Mouse (Mus musculus): Measurements from ENCODE around the gene Pfkfb1.

Pfkfb1 gene

GRCm38 (mm10) chrX:150588023-150588764 is at the start of gene Pfkfb1:
Pfkfb1 (plus strand) TSS chrX:150588229.
- DNase-seq (ENCODE audit: low spot score) = peak; percentile 65

GRCm38 (mm10) chrX:150540111-150540510 is 47.9 kb upstream of the Pfkfb1 start:
- no peak for DNase-seq (ENCODE audit: low spot score)

- no peak for DNase-seq (ENCODE audit: low spot score)
Measured at GRCm38 (mm10) chrX:150541684-150542083, 46.3 kb upstream of the Pfkfb1 start.

- no peak for DNase-seq (ENCODE audit: low spot score)
Measured at GRCm38 (mm10) chrX:150547239-150547638, 40.8 kb upstream of the Pfkfb1 start, which contains the start of gene Alas2. Alas2 (plus strand) TSS chrX:150547375.

GRCm38 (mm10) chrX:150549639-150550038 is 38.4 kb upstream of the Pfkfb1 start:
- peak; percentile 88 for DNase-seq (ENCODE audit: low spot score)

GRCm38 (mm10) chrX:150551986-150552385 is 36.0 kb upstream of the Pfkfb1 start:
- DNase-seq (ENCODE audit: low spot score) = no peak

GRCm38 (mm10) chrX:150554032-150554431 is 34.0 kb upstream of the Pfkfb1 start:
- DNase-seq (ENCODE audit: low spot score) = no peak

- DNase-seq (ENCODE audit: low spot score) = peak; percentile 77
Measured at GRCm38 (mm10) chrX:150564644-150565357, 23.2 kb upstream of the Pfkfb1 start.

- DNase-seq (ENCODE audit: low spot score) = no peak
Measured at GRCm38 (mm10) chrX:150581921-150582320, 6.1 kb upstream of the Pfkfb1 start.

- DNase-seq (ENCODE audit: low spot score) = no peak
Measured at GRCm38 (mm10) chrX:150585116-150585515, 2.9 kb upstream of the Pfkfb1 start.

GRCm38 (mm10) chrX:150589696-150590095 is 1.7 kb downstream of the Pfkfb1 start, which contains the start of gene Apex2:
Apex2 (minus strand) TSS chrX:150589868.
- no peak for DNase-seq (ENCODE audit: low spot score)

- DNase-seq (ENCODE audit: low spot score) = no peak
Measured at GRCm38 (mm10) chrX:150593266-150594035, 5.4 kb downstream of the Pfkfb1 start.

- no peak for DNase-seq (ENCODE audit: low spot score)
Measured at GRCm38 (mm10) chrX:150594176-150594575, 6.1 kb downstream of the Pfkfb1 start.

GRCm38 (mm10) chrX:150595016-150595760 is 7.2 kb downstream of the Pfkfb1 start:
- peak; percentile 44 for DNase-seq (ENCODE audit: low spot score)

GRCm38 (mm10) chrX:150598882-150599281 is 10.9 kb downstream of the Pfkfb1 start:
- DNase-seq (ENCODE audit: low spot score) = no peak

GRCm38 (mm10) chrX:150636421-150636820 is 48.4 kb downstream of the Pfkfb1 start:
- DNase-seq (ENCODE audit: low spot score) = peak; percentile 6

GRCm38 (mm10) chrX:150656122-150656907 is 68.3 kb downstream of the Pfkfb1 start:
- DNase-seq (ENCODE audit: low spot score) = no peak

- no peak for DNase-seq (ENCODE audit: low spot score)
Measured at GRCm38 (mm10) chrX:150656908-150657796, 69.1 kb downstream of the Pfkfb1 start, which contains the start of gene Tro. Tro (minus strand) TSS chrX:150657583.

GRCm38 (mm10) chrX:150657797-150658118 is 69.7 kb downstream of the Pfkfb1 start:
- DNase-seq (ENCODE audit: low spot score) = no peak

GRCm38 (mm10) chrX:150662809-150663208 is 74.8 kb downstream of the Pfkfb1 start:
- peak; percentile 6 for DNase-seq (ENCODE audit: low spot score)

Measured in c-Kit-positive CD71-positive TER-119-positive erythroid progenitor cells, embryonic 14.5 days (primary cell).